Mouse (Mus musculus): Measurements from ENCODE around the gene Dnah7a. TPM values are rescaled to one million over a fixed set of nuclear protein-coding genes. Genes with fewer than 3 reads are reported as not detected.
A peak's percentile ranks its signal among the peaks of the same experiment; 100 is the strongest.
"Not testable (repeated sequence)": the region's sequence is repeated elsewhere in the genome, so short reads cannot be mapped to it uniquely, and the experiment has no call there.

Gene Dnah7a
- not detected for total RNA-seq (2021)
- long read RNA-seq, experiment 1 = 0 reads
- long read RNA-seq, experiment 2 = 0 reads

- DNase-seq (ENCODE audit: low spot score) = no peak
Measured at GRCm38 (mm10) chr1:53706431-53707361, at the start of gene Dnah7a. Gene Dnah7a, minus strand, starts transcription at chr1:53706784.

- not testable (repeated sequence) for DNase-seq (ENCODE audit: low spot score)
Measured at GRCm38 (mm10) chr1:53753501-53753900, 46.9 kb upstream of the Dnah7a start.

- DNase-seq (ENCODE audit: low spot score) = no peak
Measured at GRCm38 (mm10) chr1:53751144-53751543, 44.6 kb upstream of the Dnah7a start.

- DNase-seq (ENCODE audit: low spot score) = not testable (repeated sequence)
Measured at GRCm38 (mm10) chr1:53750697-53751096, 44.1 kb upstream of the Dnah7a start.

GRCm38 (mm10) chr1:53749881-53750385 lies 43.3 kb upstream of the Dnah7a start:
- not testable (repeated sequence) for DNase-seq (ENCODE audit: low spot score)

- DNase-seq (ENCODE audit: low spot score) = no peak
Measured at GRCm38 (mm10) chr1:53748571-53748970, 42.0 kb upstream of the Dnah7a start.

GRCm38 (mm10) chr1:53746001-53746400 lies 39.4 kb upstream of the Dnah7a start:
- no peak for DNase-seq (ENCODE audit: low spot score)

GRCm38 (mm10) chr1:53741742-53742458 lies 35.3 kb upstream of the Dnah7a start:
- no peak for DNase-seq (ENCODE audit: low spot score)

GRCm38 (mm10) chr1:53740777-53741336 lies 34.3 kb upstream of the Dnah7a start:
- no peak for DNase-seq (ENCODE audit: low spot score)

GRCm38 (mm10) chr1:53740077-53740776 lies 33.6 kb upstream of the Dnah7a start:
- DNase-seq (ENCODE audit: low spot score) = not testable (repeated sequence)

GRCm38 (mm10) chr1:53736583-53736982 lies 30.0 kb upstream of the Dnah7a start:
- DNase-seq (ENCODE audit: low spot score) = no peak

GRCm38 (mm10) chr1:53728489-53729225 lies 22.1 kb upstream of the Dnah7a start:
- no peak for DNase-seq (ENCODE audit: low spot score)

- DNase-seq (ENCODE audit: low spot score) = no peak
Measured at GRCm38 (mm10) chr1:53726883-53727282, 20.3 kb upstream of the Dnah7a start.

- no peak for DNase-seq (ENCODE audit: low spot score)
Measured at GRCm38 (mm10) chr1:53721353-53721752, 14.8 kb upstream of the Dnah7a start.

- DNase-seq (ENCODE audit: low spot score) = no peak
Measured at GRCm38 (mm10) chr1:53720601-53721351, 14.2 kb upstream of the Dnah7a start.

- DNase-seq (ENCODE audit: low spot score) = no peak
Measured at GRCm38 (mm10) chr1:53715966-53716515, 9.5 kb upstream of the Dnah7a start.

- DNase-seq (ENCODE audit: low spot score) = peak; percentile 52
Measured at GRCm38 (mm10) chr1:53715446-53715845, 8.9 kb upstream of the Dnah7a start.

GRCm38 (mm10) chr1:53713383-53713782 lies 6.8 kb upstream of the Dnah7a start:
- DNase-seq (ENCODE audit: low spot score) = not testable (repeated sequence)

- DNase-seq (ENCODE audit: low spot score) = no peak
Measured at GRCm38 (mm10) chr1:53711069-53711468, 4.5 kb upstream of the Dnah7a start.

All from gastrocnemius, adult 18-20 months (tissue).